Mouse (Mus musculus): Measurements from ENCODE around the gene Lrrc20. TPM values are rescaled to one million over a fixed set of nuclear protein-coding genes. Genes with fewer than 3 reads are reported as not detected.
"Not testable (repeated sequence)": the region's sequence is repeated elsewhere in the genome, so short reads cannot be mapped to it uniquely, and the experiment has no call there.

Gene Lrrc20
- 20.3 and 22.3 TPM in 2 replicates for polyA plus RNA-seq (2012; rRNA removed)

- DNase-seq (ENCODE audit: extremely low spot score in 1 of 2, low spot score in 1 of 2), result peak; percentile 89 to 94
Measured at GRCm38 (mm10) chr10:61475594-61476439, at the start of gene Lrrc20. TSS of gene Lrrc20 (plus strand) at chr10:61475801.

- no peak for DNase-seq (ENCODE audit: extremely low spot score in 1 of 2, low spot score in 1 of 2)
Measured at GRCm38 (mm10) chr10:61426251-61426757, 49.3 kb upstream of the Lrrc20 start.

GRCm38 (mm10) chr10:61427951-61428350 lies 47.6 kb upstream of the Lrrc20 start:
- no peak for DNase-seq (ENCODE audit: extremely low spot score in 1 of 2, low spot score in 1 of 2)

GRCm38 (mm10) chr10:61428416-61428815 lies 47.2 kb upstream of the Lrrc20 start:
- DNase-seq (ENCODE audit: extremely low spot score in 1 of 2, low spot score in 1 of 2), result no peak

GRCm38 (mm10) chr10:61429043-61429442 lies 46.6 kb upstream of the Lrrc20 start:
- no peak for DNase-seq (ENCODE audit: extremely low spot score in 1 of 2, low spot score in 1 of 2)

- DNase-seq (ENCODE audit: extremely low spot score in 1 of 2, low spot score in 1 of 2), result peak; percentile 56 to 87
Measured at GRCm38 (mm10) chr10:61431375-61431774, 44.2 kb upstream of the Lrrc20 start.

GRCm38 (mm10) chr10:61440202-61440800 lies 35.3 kb upstream of the Lrrc20 start:
- no peak for DNase-seq (ENCODE audit: extremely low spot score in 1 of 2, low spot score in 1 of 2)

GRCm38 (mm10) chr10:61443456-61443855 lies 32.1 kb upstream of the Lrrc20 start:
- no peak for DNase-seq (ENCODE audit: extremely low spot score in 1 of 2, low spot score in 1 of 2)

GRCm38 (mm10) chr10:61443876-61444275 lies 31.7 kb upstream of the Lrrc20 start:
- no peak for DNase-seq (ENCODE audit: extremely low spot score in 1 of 2, low spot score in 1 of 2)

GRCm38 (mm10) chr10:61445016-61445415 lies 30.6 kb upstream of the Lrrc20 start:
- peak in 1 of 2 experiments; percentile 53 for DNase-seq (ENCODE audit: extremely low spot score in 1 of 2, low spot score in 1 of 2)

- DNase-seq (ENCODE audit: extremely low spot score in 1 of 2, low spot score in 1 of 2), result no peak
Measured at GRCm38 (mm10) chr10:61447581-61448353, 27.8 kb upstream of the Lrrc20 start.

GRCm38 (mm10) chr10:61448834-61449233 lies 26.8 kb upstream of the Lrrc20 start:
- DNase-seq (ENCODE audit: extremely low spot score in 1 of 2, low spot score in 1 of 2), result no peak

GRCm38 (mm10) chr10:61451463-61451930 lies 24.1 kb upstream of the Lrrc20 start:
- no peak for DNase-seq (ENCODE audit: extremely low spot score in 1 of 2, low spot score in 1 of 2)

- peak in 1 of 2 experiments; percentile 42 for DNase-seq (ENCODE audit: extremely low spot score in 1 of 2, low spot score in 1 of 2)
Measured at GRCm38 (mm10) chr10:61451931-61452617, 23.5 kb upstream of the Lrrc20 start.

GRCm38 (mm10) chr10:61452645-61453044 lies 23.0 kb upstream of the Lrrc20 start, which contains the start of gene Eif4ebp2:
TSS of gene Eif4ebp2 (minus strand) at chr10:61452661.
- DNase-seq (ENCODE audit: extremely low spot score in 1 of 2, low spot score in 1 of 2), result peak; percentile 97 to 99

GRCm38 (mm10) chr10:61453171-61453570 lies 22.4 kb upstream of the Lrrc20 start:
- DNase-seq (ENCODE audit: extremely low spot score in 1 of 2, low spot score in 1 of 2), result not testable (repeated sequence)

GRCm38 (mm10) chr10:61457182-61457581 lies 18.4 kb upstream of the Lrrc20 start:
- DNase-seq (ENCODE audit: extremely low spot score in 1 of 2, low spot score in 1 of 2), result no peak

GRCm38 (mm10) chr10:61465009-61465408 lies 10.6 kb upstream of the Lrrc20 start:
- no peak for DNase-seq (ENCODE audit: extremely low spot score in 1 of 2, low spot score in 1 of 2)

GRCm38 (mm10) chr10:61466242-61466641 lies 9.4 kb upstream of the Lrrc20 start:
- DNase-seq (ENCODE audit: extremely low spot score in 1 of 2, low spot score in 1 of 2), result no peak

GRCm38 (mm10) chr10:61466873-61467272 lies 8.7 kb upstream of the Lrrc20 start:
- peak in 1 of 2 experiments; percentile 57 for DNase-seq (ENCODE audit: extremely low spot score in 1 of 2, low spot score in 1 of 2)

Measured in frontal cortex, adult 2 months (tissue).